Mouse (Mus musculus) liver, embryonic 14.5 days (tissue): ENCODE measurements around the gene Fcrlb.

ENCODE experiments used
- CTCF ChIP-seq: IDR thresholded peaks from 2 replicates; pipeline ENCODE4 v1.5.1; 2016; ENCODE audit warnings: antibody characterized with exemption, low read depth, control low read depth
- EP300 ChIP-seq: IDR thresholded peaks from 2 replicates; pipeline ENCODE4 v1.6.1; 2016; ENCODE audit warnings: antibody characterized with exemption, low read depth

- TF ChIP-seq CTCF = no peak
- no peak for TF ChIP-seq EP300
Measured at GRCm38 (mm10) chr1:170892279-170892678, 20.5 kb downstream of the Fcrlb start.
